Mouse (Mus musculus) C3H10T1/2 (cell line): ENCODE results near the gene Lcn3. TPM values are rescaled to one million over a fixed set of nuclear protein-coding genes. Genes with fewer than 3 reads are reported as not detected.

Source experiments
- polyA plus RNA-seq, 2 experiments: library from polyadenylated mRNA; unstranded; fragments of >200 nt; fragmentation: generic; extraction: Trizol; gene quantifications; one replicate each; pipeline ENCODE4 v1.2.1; 2012; ENCODE audit warnings: missing spikeins in 2 of 2

Lcn3 gene
- not detected for polyA plus RNA-seq

DNA sequence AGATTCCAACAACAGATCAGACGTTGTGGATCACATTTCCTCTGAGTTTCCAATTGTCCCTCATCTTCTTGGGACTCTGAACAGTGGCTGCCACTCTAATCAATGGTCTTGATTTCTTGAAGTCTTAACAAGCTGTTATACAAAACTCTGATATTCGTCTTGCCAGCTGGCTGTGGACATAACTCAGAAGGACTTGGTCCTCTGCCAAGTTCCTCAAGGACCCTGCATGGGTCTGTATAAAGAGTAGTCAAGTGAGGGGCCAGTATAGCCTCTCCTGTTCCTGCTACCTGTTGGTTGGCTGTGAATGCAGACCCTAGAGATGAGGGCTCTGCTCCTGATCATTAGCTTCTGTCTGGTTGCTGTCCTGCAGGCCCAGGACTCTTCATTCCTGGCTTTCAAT lies at the start of gene Lcn3:
TSS of gene Lcn3 (plus strand) at position 301 of the 400 bp plus-strand sequence.

DNA sequence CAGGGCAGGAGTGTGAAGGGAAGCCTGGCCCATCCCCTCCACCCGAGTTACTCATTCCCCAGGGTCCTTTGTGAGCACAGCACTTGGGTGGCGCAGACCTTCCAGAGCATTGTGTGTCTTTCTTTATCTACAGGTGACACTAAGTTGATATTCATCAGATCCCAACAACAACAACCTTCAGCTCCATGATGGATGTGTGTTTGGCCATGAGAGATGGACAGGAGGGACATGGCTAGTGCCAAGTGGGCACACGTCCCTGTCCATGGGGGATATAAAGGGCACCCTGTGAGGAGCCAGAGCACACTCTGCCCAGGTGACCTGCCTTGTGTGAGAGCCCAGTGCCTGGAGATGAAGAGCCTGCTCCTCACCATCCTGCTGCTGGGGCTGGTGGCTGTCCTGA lies 28.7 kb upstream of the Lcn3 start, which contains the start of gene Obp2b:
TSS of gene Obp2b (plus strand) at position 301 of the 400 bp plus-strand sequence.

DNA sequence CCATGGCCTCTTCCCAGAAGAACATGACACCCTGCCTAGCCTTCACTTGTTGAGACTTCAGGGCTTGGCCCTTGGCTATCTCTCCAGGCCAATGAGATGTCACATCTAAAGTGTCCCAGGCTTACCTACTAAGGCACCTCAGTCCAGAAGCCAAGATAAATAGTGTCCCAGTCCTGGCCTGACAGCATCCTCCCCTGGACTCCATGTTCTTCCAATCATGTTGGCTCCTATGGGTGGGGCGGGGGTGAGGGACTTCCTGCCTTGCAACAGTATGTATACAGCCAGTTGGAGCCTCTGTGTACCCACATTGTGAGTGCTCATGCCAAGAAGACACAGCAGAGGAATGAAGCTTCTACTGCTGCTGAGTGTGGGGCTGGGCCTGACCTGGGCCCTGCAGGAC lies 11.3 kb downstream of the Lcn3 start, which contains the start of gene Lcn11:
TSS of gene Lcn11 (plus strand) at position 301 of the 400 bp plus-strand sequence.

DNA sequence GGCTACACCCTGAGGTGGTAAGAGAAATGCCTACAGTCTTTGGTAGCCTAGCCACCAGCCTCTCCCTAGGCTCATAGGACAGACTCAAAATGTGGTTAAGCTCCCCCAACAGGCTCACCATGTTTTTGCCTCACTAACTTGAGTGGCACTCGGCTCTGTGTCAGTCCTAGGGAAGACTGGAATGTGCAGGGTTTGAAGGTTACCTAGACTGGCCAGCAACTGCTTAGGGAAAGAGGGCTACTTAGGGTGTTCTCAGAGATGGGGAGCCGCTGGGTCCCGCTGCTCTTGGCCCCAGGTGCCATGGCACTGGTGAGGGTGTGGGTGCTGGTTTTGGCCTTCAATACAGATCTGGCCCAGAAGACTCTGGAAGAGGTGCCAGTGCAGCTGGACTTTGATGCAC lies 16.6 kb downstream of the Lcn3 start, which contains the start of gene Gm13539:
TSS of gene Gm13539 (plus strand) at position 301 of the 400 bp plus-strand sequence.

DNA sequence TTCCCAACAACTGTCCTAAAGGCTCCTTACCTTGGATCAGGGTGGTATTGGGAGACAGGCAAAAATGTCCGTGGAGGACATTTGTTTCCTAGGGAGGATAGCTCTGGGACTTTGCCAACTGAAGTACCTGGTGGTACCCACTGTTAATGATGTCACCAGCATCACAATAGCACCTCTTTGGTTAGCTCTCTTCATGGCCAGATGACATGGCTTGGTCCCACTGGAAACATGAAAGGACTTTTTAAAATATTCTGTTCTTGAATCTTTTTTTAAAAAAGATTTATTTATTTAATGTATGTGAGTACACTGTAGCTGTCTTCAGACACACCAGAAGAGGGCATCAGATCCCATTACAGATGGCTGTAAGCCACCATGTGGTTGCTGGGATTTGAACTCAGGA lies 50.4 kb downstream of the Lcn3 start, which contains the start of gene Glt6d1:
TSS of gene Glt6d1 (minus strand) at position 101 of the 400 bp plus-strand sequence.

Other genes with a start within 250 kb of the Lcn3 start
- gene Traf2, start 218.6 kb upstream of the Lcn3 start, polyA plus RNA-seq, result 10 to 100 TPM; 29.4 to 32.2 TPM
- 100 to 1,000 TPM; 602 to 888 TPM for gene Edf1, start 207.7 kb upstream of the Lcn3 start, polyA plus RNA-seq
- gene Mamdc4, start 190.7 kb upstream of the Lcn3 start, polyA plus RNA-seq, result 1 to 10 TPM in 1 of 2 experiments, under 1 TPM in 1; 0.09 to 1.1 TPM
- 100 to 1,000 TPM; 104 to 192 TPM for gene Phpt1, start 190.3 kb upstream of the Lcn3 start, polyA plus RNA-seq
- 1 to 10 TPM in 1 of 2 experiments, under 1 TPM in 1; 0.04 to 1.9 TPM for gene Ajm1, start 183.8 kb upstream of the Lcn3 start, polyA plus RNA-seq
- gene Rabl6, start 157.0 kb upstream of the Lcn3 start, polyA plus RNA-seq, result 10 to 100 TPM; 38.7 to 57.3 TPM
- 1 to 10 TPM in 1 of 2 experiments, under 1 TPM in 1; 0.82 to 1.3 TPM for gene Ccdc183, start 147.9 kb upstream of the Lcn3 start, polyA plus RNA-seq
- 1 to 10 TPM; 5.8 to 8.5 TPM for gene Tmem141, start 143.6 kb upstream of the Lcn3 start, polyA plus RNA-seq
- under 1 TPM; 0.09 to 0.51 TPM for gene Fcna, start 137.5 kb upstream of the Lcn3 start, polyA plus RNA-seq
- not detected for gene Lcn8, start 112.4 kb upstream of the Lcn3 start, polyA plus RNA-seq
- not detected for gene Lcn5, start 107.6 kb upstream of the Lcn3 start, polyA plus RNA-seq
- gene Lcn6, start 88.8 kb upstream of the Lcn3 start, polyA plus RNA-seq, result not detected
- gene Lcn10, start 82.8 kb upstream of the Lcn3 start, polyA plus RNA-seq, result not detected
- gene Obp2a, start 65.5 kb upstream of the Lcn3 start, polyA plus RNA-seq, result not detected
- gene Bmyc, start 58.8 kb upstream of the Lcn3 start, polyA plus RNA-seq, result not detected
- not detected for gene Obp2b, start 28.6 kb upstream of the Lcn3 start, polyA plus RNA-seq
- gene Lcn11, start 11.4 kb downstream of the Lcn3 start, polyA plus RNA-seq, result not detected
- gene Gm13539, start 16.7 kb downstream of the Lcn3 start, polyA plus RNA-seq, result not detected
- gene Glt6d1, start 50.3 kb downstream of the Lcn3 start, polyA plus RNA-seq, result not detected
- gene Lcn9, start 57.6 kb downstream of the Lcn3 start, polyA plus RNA-seq, result not detected
- not detected for gene Sohlh1, start 81.7 kb downstream of the Lcn3 start, polyA plus RNA-seq
- gene Kcnt1, start 98.2 kb downstream of the Lcn3 start, polyA plus RNA-seq, result under 1 TPM in 1 of 2 experiments, not detected in 1; 0.06 TPM
- 1 to 10 TPM; 1.3 to 7.8 TPM for gene Camsap1, start 217.7 kb downstream of the Lcn3 start, polyA plus RNA-seq